Mouse (Mus musculus) cerebellum, adult 11 months (tissue): ENCODE measurements at regions not wholly inside any gene's neighbourhood (a gene's known extent, or its start where the extent isn't known, plus 50 kb on each side); places are given as distances from the start of the nearest gene placed in this dataset.

Source experiments
- DNase-seq: peaks from one replicate; pipeline ENCODE4 v3.0.0; 2022

DNA sequence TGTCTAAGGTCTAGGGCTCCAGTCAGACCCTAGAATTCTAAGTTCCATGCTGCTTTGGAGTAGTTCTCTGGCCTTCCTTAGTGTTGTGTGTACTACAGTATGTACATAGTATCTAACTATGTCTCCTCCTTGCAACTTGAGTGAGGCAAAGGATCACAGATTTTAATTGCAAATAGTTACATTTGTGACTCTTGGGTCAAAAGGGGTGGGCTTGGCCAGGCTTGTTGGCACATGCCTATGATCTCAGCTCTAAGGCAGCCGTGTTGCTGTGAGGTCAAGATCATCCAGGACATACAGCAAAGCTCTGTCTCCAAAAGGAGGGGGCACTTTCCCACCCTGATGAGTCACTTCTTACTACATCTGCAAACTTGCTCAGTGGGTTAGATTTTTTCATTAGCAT lies 89.8 kb upstream of the Cpm start:
- DNase-seq, result no peak

- no peak for DNase-seq
These were observed 90.6 kb upstream of the Cpm start for GRCm38 (mm10) chr10:117538725-117539124.

DNA sequence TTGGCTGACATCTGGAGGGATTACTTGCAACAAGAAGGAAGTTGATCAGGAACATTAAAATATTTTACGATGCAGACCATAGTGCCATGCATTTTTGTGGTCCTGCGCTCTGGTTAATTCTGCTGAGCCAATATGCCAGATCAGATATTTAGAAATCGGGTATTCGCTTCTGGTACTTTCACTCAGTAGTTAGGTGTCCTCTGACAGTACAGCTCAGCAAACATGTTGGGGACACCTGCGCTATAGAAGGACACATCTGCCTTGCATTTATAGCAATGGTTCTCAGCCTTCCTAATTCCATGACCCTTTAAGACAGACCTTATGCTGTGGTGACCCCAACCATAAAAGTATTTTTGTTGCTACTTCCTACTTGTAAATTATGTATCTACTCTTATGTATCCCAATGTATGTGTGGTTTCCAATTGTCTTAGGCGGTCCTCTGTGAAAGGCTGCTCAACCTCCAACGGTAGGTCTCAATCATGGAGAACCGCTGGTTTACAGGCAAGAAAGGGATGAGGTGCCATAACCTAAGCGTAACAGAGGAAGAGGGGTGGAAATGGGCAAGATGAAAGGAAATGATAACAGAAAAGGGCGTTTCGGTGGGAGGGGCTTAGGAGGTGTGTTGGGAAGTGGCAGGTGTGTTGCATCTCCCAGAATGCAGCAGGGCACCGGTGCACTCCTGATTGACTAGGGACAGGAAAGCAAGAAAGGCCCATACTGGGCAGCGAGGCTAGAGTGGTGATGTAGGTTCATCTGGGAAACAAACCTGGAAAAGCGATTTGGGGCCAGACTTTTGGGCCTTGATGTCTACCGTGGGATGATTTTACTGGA lies 92.3 kb upstream of the Cpm start:
- no peak for DNase-seq

- no peak for DNase-seq
These were observed 93.5 kb upstream of the Cpm start for GRCm38 (mm10) chr10:117535843-117536242.

DNA sequence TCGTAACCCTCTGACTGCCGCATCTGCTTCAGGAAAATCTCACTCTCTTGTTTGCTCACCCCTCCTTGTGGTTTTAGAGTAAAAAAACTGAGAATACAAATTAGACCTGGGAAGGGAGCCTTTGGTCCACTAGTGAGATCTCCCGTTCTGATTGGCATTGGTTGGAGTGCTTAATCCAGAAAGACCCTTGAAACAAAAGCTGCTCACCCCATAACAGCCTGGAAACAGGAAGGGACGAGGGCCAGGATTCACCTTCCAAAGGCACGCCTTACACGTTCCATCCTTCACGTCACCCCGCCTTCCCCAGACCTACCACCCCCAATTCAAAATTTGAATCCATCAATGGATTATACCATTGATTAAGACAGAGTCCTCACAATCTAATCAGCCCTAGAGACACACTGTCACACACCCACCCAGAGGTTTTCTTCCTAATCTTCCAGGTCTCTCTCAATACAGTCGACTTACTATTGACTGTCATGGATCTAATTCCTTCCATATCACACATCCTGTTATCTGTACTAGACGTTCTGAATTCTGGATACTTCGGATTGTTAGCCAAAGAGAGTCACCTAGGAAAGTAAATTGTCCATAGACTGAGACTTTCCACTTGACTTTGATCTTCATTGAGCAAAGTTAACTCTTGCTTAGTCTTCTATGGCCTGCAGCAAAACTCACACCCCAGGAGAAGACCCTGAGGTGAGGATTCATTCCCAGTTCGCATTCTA lies 94.1 kb upstream of the Cpm start:
- no peak for DNase-seq

DNA sequence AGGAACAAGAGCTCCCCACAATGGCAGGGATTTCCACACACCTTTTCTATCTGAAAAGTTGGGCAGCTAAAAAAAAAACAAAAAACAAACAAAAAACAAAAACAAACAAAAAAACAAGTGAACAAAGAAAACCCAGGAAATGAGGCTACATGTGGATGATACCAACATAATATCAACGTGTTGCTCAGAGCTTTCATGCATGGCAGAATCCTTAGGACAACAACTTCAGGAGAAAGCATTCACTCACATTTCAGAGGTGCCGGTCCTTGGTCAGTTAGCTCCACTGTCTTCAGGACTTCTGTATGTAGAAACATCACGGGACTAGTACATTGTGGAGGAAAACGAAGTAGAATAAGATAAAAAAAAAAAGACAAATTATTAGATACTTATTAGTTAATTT lies 94.8 kb upstream of the Cpm start:
- DNase-seq, result no peak

DNA sequence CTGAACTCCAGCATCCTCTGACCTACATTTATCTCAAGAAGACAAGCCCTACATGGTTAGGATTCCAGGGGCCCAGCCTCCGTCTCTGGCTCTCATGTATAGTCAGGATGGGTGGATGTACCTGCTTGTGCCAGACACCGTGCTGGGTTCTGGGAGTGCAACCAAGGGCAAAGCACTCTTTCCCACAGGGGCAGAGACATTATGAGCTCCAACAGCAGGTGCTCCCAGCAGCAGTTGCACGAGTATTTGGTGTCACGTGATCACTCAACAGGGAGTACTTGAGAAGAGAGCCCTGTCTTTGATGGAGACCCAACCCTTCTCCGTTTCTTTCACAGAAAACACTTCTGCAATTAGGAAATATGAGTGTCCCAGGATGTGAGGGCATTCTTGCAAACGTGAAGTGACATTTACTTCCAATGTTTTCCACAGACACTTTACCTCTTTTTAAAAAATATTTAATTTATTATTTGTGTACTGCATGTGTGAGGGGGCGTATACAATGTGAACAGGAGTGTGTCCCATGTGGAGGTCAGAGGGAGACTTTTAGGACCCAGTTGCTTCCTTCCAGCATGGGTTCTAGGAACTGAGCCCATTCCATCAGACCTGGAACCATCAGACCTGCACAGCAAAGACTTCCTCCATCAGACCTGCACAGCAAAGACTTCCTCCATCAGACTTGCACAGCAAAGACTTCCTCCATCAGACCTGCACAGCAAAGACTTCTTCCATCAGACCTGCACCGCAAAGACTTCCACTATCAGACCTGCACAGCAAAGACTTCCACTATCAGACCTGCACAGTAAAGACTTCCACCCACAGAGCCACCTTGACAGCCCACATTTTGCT lies 95.5 kb upstream of the Cpm start:
- no peak for DNase-seq

DNA sequence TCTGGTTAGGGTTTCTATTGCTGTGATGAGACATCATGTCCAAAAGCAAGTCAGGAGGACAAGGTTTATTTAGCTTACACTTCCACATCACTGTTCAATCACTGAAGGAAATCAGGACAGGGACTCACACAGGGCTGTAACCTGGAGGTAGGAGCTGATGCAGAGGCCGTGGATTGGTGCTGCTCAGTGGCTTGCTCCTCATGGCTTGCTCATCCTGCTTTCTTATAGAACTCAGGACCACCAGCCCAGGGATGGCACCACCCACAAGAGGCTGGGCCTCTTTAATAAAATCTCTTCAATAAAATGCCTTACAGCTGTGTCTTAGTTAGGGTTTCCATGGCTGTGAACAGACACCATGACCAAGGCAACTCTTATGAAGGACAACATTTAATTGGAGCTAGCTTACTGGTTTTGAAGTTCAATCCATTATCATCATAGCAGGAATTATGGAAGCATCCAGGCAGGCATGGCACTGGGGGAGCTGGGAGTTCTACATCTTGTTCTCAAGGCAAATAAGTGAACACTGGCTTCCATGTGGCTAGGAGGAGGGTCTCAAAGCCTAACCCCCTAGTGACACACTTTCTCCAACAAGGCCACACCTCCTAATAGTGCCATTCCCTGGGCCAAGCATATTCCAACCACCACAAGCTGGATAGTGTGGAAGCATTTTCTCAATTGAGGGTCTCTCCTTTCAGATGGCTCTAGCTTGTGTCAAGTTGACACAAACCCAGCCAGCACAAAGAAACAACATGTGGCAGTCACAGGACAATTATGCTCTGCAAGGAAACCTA lies 96.4 kb upstream of the Cpm start:
- no peak for DNase-seq

DNA sequence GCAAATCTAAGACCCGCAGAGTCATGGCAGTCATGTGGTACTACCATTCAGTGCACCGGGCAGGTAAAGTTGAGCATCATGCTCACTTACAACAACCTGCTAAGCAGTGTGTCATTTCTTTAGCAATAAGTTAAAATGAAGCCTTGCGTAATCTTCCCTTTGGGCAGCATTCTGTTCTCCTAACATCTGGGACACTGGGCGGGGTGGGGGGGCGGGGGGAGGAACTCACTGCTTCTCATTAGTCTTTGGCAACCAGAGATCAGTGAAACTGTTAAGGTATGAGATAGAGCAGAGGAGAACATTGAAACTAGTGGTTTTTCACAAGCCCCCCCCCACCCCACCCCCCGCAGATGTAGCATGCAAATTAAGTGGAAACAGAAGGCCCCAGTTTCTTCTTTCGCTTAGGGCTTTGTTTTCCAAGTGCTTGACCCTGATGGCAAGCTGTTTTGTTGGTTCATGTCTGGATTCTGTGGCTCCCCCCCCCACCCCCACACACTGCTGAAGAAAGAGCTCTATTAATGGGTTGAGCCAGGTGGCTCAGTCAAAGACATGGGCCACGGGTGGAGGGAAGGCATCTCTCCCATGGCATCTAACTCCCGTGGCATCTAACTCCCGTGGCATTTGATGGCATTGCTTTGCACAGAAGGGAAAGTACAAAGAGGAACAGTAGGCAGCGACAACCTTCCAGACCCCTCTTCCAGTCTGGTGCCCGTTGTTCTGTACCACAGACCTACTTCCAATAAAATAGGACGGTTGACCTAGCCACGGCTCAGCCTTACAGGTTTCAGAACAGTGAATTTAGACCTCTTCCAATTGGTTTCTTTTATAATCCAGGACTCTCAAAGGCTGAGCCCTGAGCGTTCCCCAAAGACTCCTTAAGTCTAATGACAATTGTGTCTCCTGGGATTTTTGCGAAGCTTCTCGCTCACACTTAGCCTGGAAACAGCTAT lies 97.2 kb upstream of the Cpm start:
- DNase-seq, result no peak

DNA sequence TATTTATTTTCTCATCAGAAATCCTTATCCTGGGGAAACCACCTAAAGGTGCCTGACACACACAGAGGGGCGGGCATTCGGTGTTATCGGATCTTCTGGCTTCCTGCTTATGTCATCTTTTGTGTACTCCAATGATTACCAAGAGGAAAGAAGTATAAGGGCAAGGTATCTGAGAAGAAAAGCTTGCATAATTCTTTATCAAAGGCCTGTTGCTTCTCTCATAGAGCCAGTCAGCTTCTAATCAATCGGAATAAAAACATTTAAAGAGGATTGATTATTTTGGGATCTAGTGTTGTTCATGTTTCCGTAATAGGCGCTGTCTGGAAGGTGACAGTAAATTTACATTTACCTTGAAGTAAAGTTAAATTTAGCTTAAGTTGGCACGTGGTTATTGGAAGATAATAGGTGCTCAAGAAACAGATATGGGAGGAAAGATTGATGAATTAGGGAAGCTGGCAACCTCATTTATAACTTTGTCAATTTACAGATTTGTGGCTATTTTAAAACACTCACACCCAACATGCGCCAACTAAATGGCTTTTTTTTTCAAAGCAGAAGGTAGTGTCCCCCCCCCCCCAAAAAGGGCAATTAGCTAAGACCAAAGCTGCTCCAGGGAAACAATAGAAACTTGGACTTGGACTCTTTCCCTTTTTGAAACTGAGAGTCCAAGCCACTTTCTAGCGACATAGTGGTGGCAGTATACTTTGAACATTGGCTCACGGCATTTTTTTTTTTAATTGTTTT lies 98.3 kb upstream of the Cpm start:
- DNase-seq, result no peak

DNA sequence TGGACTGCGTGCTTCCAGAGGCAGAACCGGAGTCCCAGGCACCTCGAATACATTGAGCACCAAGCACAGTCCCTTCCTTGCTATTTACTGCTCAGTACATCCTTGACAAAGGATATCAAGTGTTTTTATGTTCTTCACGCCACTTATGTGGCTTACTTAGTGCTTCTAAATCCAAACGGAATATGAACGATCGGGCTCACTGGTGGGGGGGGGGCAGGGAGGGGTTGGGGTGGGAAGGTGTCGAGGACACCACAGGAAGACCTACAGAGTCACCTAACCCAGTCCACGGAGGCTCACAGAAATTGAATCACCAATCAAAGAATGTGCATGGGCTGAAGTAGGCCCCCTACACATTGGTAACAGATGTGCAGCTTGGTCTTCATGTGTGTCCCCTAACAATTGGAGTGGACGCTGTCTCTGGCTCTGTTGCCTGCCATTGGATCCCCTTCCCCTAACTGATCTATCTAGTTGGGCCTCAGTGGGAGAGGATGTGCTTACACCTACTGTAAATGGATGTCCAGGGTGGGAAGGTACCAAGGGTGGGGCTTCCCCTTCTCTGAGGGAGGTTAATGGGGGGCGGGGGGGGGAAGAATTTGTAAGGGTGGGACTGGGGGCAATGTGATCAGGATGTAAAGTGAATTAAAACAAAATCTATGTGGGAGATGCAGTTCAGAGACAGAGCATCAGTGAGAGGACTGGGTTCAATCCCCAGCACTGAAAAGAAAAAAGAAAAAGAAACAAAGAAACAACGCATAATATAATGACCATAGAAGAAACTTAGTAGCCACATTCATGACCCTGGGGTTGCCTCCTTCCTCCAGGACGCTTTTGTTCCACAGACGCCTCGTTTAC lies 99.1 kb upstream of the Cpm start:
- DNase-seq, result no peak

- no peak for DNase-seq
These were observed 99.9 kb upstream of the Cpm start for GRCm38 (mm10) chr10:117529269-117530006.

- no peak for DNase-seq
These were observed 100.6 kb upstream of the Cpm start for GRCm38 (mm10) chr10:117528575-117529268.

GRCm38 (mm10) chr10:117527979-117528378 lies 101.3 kb upstream of the Cpm start:
- no peak for DNase-seq

- no peak for DNase-seq
These were observed 102.1 kb upstream of the Cpm start for GRCm38 (mm10) chr10:117527243-117527642.

DNA sequence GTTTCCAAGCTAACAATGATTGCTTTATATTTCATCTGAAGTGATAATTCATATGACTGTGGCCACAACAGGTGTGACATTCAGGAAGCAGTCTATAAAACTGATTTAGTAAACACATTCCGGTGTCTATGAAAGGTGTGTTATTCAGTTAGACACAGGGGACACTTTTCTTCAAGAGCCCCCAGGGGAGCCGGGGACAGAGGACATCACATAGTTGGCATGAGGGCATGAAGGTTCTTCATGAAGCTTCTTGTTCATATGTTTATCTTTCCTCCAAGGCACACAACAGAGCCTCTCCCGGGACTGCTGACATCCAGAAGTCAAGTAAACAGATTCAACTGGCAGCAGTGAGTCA lies 102.5 kb upstream of the Cpm start:
- DNase-seq, result no peak

- DNase-seq, result no peak
These were observed 103.1 kb upstream of the Cpm start for GRCm38 (mm10) chr10:117526008-117526833.

DNA sequence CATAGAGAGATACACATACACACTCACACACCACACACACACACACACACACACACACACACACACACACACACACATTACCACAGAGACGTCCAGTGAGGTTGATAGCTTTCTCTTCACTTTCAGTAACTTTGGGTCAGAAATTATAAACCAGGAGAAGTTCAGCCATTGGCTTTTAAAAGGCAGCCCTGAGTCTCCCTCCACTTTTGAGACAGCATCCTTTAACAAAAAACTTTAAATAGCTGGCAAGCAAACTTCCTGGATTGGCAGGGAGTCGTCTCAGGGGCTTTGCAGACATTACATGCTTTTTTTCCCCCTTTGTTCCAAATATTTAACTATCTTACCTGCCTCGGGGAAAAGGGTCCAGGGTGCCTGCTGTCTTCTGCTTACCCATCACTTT lies 103.7 kb upstream of the Cpm start:
- DNase-seq, result no peak
